Mouse (Mus musculus) left cerebral cortex, adult 2 months (tissue): ENCODE measurements around the gene Slc22a5. TPM values are rescaled to one million over a fixed set of nuclear protein-coding genes. Genes with fewer than 3 reads are reported as not detected.

ENCODE experiments used
- DNase-seq, 2 experiments: peaks; one replicate each; pipeline ENCODE4 v3.0.0; 2021 to 2022; ENCODE audit warnings: low spot score in 2 of 2, mixed read lengths in 1 of 2; ENCODE audit errors: extremely low spot score in 1 of 2
- H3K27ac ChIP-seq: fragments of 200-600 bp; 2 replicates; pipeline ENCODE4 v1.8.1; 2022
- H3K4me3 ChIP-seq: fragments of 200-600 bp; 2 replicates; pipeline ENCODE4 v1.8.1; 2022
- CTCF ChIP-seq: fragments of 200-600 bp; IDR thresholded peaks from 2 replicates; pipeline ENCODE4 v1.8.1; 2022; ENCODE audit warnings: antibody characterized with exemption, mild to moderate bottlenecking, moderate library complexity
- intact Hi-C: fragments of 180-260 bp; cut with DNase I; formaldehyde crosslinking; loops from one replicate; pipeline ENCODE4 v1.15.1; 2025
- total RNA-seq, 2 experiments: library from RNA; stranded (reverse); gene quantifications; 2 replicates each; pipeline ENCODE4 v1.2.3; 2021

The Slc22a5 gene
- total RNA-seq, 2 experiments from 2014 or later, result 9.5 to 10.5 TPM

GRCm38 (mm10) chr11:53821945-53822338 lies 69.5 kb downstream of the Slc22a5 start:
- TF ChIP-seq CTCF, result no peak
- intact Hi-C loops, result no loop called here
- no peak overlapping the region for H3K4me3 ChIP-seq
- no peak for DNase-seq
- no peak overlapping the region for H3K27ac ChIP-seq

DNA sequence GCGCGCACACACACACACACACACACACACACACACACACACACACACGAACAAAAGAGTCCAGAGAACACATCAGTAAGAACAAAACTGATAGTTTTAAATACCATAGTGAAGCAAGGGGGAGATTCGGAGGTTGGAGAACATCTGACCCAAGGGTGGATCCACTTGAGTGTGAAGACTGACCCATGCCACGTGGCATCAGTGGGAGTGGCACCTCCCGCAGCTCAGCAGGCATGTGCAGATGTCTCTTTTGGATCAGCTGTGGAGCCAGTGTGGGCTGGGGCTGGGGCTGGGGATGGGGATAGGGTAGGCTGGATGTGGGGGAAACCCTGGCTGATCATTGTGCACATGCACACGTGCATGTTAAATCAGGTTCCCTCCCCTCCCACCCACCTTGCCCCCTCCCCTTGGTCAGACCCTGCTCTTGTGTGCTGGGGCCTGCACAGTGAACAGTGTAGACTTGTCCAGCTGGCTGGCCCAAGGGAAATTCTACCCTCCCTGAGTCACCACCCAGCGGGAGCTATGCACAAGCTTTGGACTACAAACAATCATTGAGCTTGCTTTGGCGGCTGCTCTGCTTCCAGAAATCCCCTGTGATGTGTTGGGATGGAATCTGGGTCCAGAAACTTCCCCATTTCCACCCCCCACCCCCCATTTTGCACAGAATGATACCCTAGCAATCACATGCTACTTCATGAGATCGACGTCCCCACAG lies 70.1 kb downstream of the Slc22a5 start:
- TF ChIP-seq CTCF, result no peak
- no peak overlapping the region for H3K4me3 ChIP-seq
- DNase-seq, result no peak
- intact Hi-C loops, result no loop called here
- H3K27ac ChIP-seq, result no peak overlapping the region

DNA sequence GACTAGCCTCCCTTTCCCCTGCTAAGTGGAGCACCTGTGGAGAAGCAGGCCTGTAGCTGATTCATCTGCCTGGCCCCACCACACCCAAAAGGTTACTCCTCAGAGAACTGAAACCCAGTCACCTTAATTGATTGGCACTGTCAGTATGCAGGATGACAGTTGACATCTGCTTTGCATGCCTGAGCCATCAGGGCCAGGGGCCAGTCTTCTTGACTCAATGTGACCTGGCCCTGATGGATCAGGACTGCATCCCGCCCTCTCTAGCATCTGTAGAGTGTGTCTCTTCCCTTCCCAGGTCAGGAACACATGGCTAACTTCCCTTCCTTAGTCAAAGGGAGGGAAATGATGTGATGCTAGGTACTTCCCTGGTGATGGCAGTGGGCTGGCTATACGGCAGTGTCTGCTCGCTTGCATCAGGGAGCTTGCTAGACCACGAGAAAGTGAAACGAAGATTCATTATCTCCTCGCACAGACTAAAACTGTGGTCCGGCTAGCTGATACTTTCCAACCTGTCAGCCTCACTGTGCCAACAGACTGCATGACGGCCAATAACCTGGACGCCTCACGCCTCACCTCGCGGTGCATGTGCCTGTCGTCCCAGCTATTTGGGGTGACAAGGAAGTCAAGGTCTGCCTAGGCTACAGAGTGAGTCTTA lies 70.8 kb downstream of the Slc22a5 start:
- H3K4me3 ChIP-seq, result no peak overlapping the region
- no peak overlapping the region for H3K27ac ChIP-seq
- intact Hi-C loops, result no loop called here
- DNase-seq, result no peak
- no peak for TF ChIP-seq CTCF

- no peak for TF ChIP-seq CTCF
- H3K27ac ChIP-seq, result no peak overlapping the region
- intact Hi-C loops, result no loop called here
- no peak overlapping the region for H3K4me3 ChIP-seq
- DNase-seq, result no peak
These were observed 71.9 kb downstream of the Slc22a5 start for GRCm38 (mm10) chr11:53819511-53819910.

- TF ChIP-seq CTCF, result no peak
- no peak for DNase-seq
- H3K4me3 ChIP-seq, result no peak overlapping the region
- no peak overlapping the region for H3K27ac ChIP-seq
- intact Hi-C loops, result no loop called here
These were observed 72.7 kb downstream of the Slc22a5 start for GRCm38 (mm10) chr11:53818794-53819193.

DNA sequence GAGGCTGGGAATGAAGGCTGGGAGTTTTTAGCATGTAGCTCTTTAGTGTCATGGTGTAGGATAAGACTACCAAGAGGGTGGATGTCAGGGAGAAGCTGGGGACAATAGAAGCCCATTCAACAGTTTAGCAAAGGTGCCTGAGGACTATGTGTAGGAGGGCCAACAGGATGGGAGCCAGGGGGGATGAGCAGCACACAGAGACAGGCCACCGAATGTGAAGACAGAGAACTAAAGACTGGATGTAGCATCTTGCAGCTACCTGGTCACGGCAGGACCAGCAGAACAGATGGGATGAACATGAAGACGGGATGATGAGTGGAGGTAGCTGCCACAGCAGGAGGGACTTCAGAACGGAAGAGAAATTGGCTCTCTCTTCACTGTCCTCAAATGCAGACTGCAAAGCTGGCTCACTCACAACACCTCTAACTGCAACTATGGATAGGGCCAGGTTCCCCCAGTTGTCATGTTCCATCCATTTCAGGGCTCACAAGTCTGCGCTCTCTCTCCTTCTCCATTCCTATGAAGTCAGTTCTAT lies 74.6 kb downstream of the Slc22a5 start:
- intact Hi-C loops, result no loop called here
- Histone ChIP-seq H3K4me3 (no peak overlapping the region), H3K27ac (no peak overlapping the region)
- no peak for DNase-seq
- no peak for TF ChIP-seq CTCF

- Histone ChIP-seq H3K4me3 (no peak overlapping the region), H3K27ac (no peak overlapping the region)
- TF ChIP-seq CTCF, result no peak
- intact Hi-C loops, result no loop called here
- DNase-seq, result no peak
These were observed 76.7 kb downstream of the Slc22a5 start for GRCm38 (mm10) chr11:53814810-53815209.

Other genes starting within 250 kb of the Slc22a5 start
- 10 to 100 TPM; 10.9 to 12.0 TPM for gene Rad50, start 184.3 kb downstream of the Slc22a5 start, total RNA-seq
- not detected for gene Il5, start 170.9 kb downstream of the Slc22a5 start, total RNA-seq
- 1 to 10 TPM; 6.6 to 8.2 TPM for gene Irf1, start 121.6 kb downstream of the Slc22a5 start, total RNA-seq
- gene Gm17334, start 118.5 kb downstream of the Slc22a5 start, total RNA-seq, result 1 to 10 TPM in 1 of 2 experiments, under 1 TPM in 1; 0.52 to 1.1 TPM
- 1 to 10 TPM; 3.0 to 5.9 TPM for gene Gm12216, start 32.4 kb downstream of the Slc22a5 start, total RNA-seq
- gene Slc22a21, start 88.7 kb upstream of the Slc22a5 start, total RNA-seq, result 1 to 10 TPM; 1.3 TPM
- 1 to 10 TPM; 8.5 to 8.8 TPM for gene Slc22a4, start 136.4 kb upstream of the Slc22a5 start, total RNA-seq
- 10 to 100 TPM; 13.8 to 14.0 TPM for gene Pdlim4, start 177.4 kb upstream of the Slc22a5 start, total RNA-seq
- gene P4ha2, start 208.4 kb upstream of the Slc22a5 start, total RNA-seq, result 10 to 100 TPM; 21.8 to 32.0 TPM